Mouse (Mus musculus) embryonic facial prominence, embryonic 10.5 days (tissue): ENCODE measurements around the gene Slc35a5. TPM values are rescaled to one million over a fixed set of nuclear protein-coding genes. Genes with fewer than 3 reads are reported as not detected.

ENCODE experiments used
- polyA plus RNA-seq: library from polyadenylated mRNA; unstranded; fragments of >200 nt; fragmentation: Nextera tagmentation; extraction: Ambion mirVana; gene quantifications from 2 replicates; pipeline ENCODE4 v1.2.1, GENCODE M21; 2016

Slc35a5 gene
- polyA plus RNA-seq, 1 experiment from 2014 or later, result 12.2 TPM

Other genes starting within 250 kb of the Slc35a5 start
- not detected in 2 replicates for gene Cd200r3, start 215.0 kb downstream of the Slc35a5 start, polyA plus RNA-seq
- 25.2 and 25.7 TPM in 2 replicates for gene Ccdc80, start 65.3 kb downstream of the Slc35a5 start, polyA plus RNA-seq
- gene Atg3, start 79 bp upstream of the Slc35a5 start, polyA plus RNA-seq, result 30.0 and 30.8 TPM in 2 replicates
- gene Btla, start 65.6 kb upstream of the Slc35a5 start, polyA plus RNA-seq, result 0.16 and 0.32 TPM in 2 replicates